Mouse (Mus musculus): ENCODE measurements around the gene Rcsd1. TPM values are rescaled to one million over a fixed set of nuclear protein-coding genes. Genes with fewer than 3 reads are reported as not detected.

The Rcsd1 gene
- polyA plus RNA-seq, 1 experiment from 2014 or later, result 14.2 TPM

DNA sequence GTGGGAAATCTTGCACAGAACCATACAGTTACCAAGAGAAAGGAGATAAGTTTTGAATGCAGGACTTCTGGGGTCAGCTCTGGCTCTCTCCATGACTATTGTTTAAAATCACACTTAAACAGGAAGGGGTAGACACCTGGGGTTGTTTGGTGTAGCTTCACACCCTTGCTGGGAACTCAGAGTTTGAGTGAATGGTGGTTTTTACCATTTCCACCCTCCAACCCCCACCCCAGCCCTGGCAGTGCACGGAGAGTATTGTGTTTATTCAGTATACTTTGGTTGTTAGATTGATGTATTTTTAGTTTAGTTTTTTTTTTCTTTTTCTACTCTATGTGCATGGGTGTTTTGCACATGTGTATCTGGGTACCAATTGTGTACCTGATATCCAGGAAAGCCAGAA is 20.6 kb upstream of the Rcsd1 start:
- Histone ChIP-seq H3K4me2 (replicated peaks; ENCODE audit: low read depth) (no peak overlapping the region), H3K36me3 (ENCODE audit: control insufficient read depth, insufficient read depth) (no peaks in the 10 kb centered on the region), H3K27me3 (replicated peaks; ENCODE audit: control insufficient read depth, insufficient read depth, low read length) (no peaks in the 10 kb centered on the region), H3K4me1 (replicated peaks; ENCODE audit: control insufficient read depth, insufficient read depth, low read length) (no peaks in the 10 kb centered on the region), H3K27ac (ENCODE audit: low read depth, low read length) (no peak overlapping the region), H3K4me3 (ENCODE audit: low read depth, low read length) (no peak overlapping the region), H3K9me3 (ENCODE audit: control insufficient read depth) (no peaks in the 10 kb centered on the region), H3K9ac (ENCODE audit: low read depth, low read length) (no peak overlapping the region)
- 30% methylated on average over 1 of the region's 1 CpGs for WGBS
- TF ChIP-seq CTCF (IDR thresholded peaks at IDR 0.05; ENCODE audit: low read depth), result no peak
- no peak for ATAC-seq

DNA sequence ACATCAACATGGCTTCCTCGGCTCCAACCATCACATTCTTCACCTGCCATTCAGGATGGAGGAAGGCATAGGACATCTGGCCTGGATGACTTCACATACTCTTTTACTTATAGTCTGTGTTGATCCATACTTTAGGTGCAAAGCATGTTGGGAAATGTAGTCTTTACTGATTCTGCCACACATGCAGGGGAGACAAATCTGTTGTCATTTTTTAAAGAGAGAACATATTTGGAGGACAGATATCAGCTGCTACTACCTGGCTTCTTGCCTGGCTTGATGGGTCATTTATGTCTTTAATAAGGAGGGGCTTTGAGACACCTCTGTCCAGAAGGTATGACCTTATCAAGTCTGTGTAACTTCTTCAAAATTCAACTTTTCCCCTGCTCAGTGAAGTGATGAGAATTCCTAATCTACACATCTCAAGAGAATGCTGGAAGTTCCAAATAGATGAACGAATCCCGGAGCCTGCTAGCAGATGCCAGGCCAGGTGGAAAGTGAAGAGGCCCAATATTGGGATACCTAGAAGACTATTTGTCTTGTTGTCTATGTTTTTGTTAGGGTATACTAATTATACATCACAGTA is 18.6 kb upstream of the Rcsd1 start:
- no peak overlapping the region for H3K4me3 ChIP-seq (ENCODE audit: low read depth, low read length)
- TF ChIP-seq CTCF (IDR thresholded peaks at IDR 0.05; ENCODE audit: low read depth), result no peak
- no peak overlapping the region for H3K27ac ChIP-seq (ENCODE audit: low read depth, low read length)
- no peaks in the 10 kb centered on the region for H3K36me3 ChIP-seq (ENCODE audit: control insufficient read depth, insufficient read depth)
- ATAC-seq, result no peak
- no peak overlapping the region for H3K9ac ChIP-seq (ENCODE audit: low read depth, low read length)
- no peaks in the 10 kb centered on the region for H3K27me3 ChIP-seq (replicated peaks; ENCODE audit: control insufficient read depth, insufficient read depth, low read length)
- WGBS, result 92% methylated on average over 3 of the region's 3 CpGs
- no peak overlapping the region for H3K4me2 ChIP-seq (replicated peaks; ENCODE audit: low read depth)
- H3K9me3 ChIP-seq (ENCODE audit: control insufficient read depth), result no peaks in the 10 kb centered on the region
- no peaks in the 10 kb centered on the region for H3K4me1 ChIP-seq (replicated peaks; ENCODE audit: control insufficient read depth, insufficient read depth, low read length)

GRCm38 (mm10) chr1:165726986-165727385 is 17.4 kb upstream of the Rcsd1 start:
- H3K4me2 ChIP-seq (replicated peaks; ENCODE audit: low read depth), result no peak overlapping the region
- WGBS, result 48% methylated on average over 1 of the region's 1 CpGs
- H3K9ac ChIP-seq (ENCODE audit: low read depth, low read length), result no peak overlapping the region
- H3K36me3 ChIP-seq (ENCODE audit: control insufficient read depth, insufficient read depth), result no peaks in the 10 kb centered on the region
- no peak for TF ChIP-seq CTCF (IDR thresholded peaks at IDR 0.05; ENCODE audit: low read depth)
- no peaks in the 10 kb centered on the region for H3K9me3 ChIP-seq (ENCODE audit: control insufficient read depth)
- ATAC-seq, result no peak
- no peaks in the 10 kb centered on the region for H3K27me3 ChIP-seq (replicated peaks; ENCODE audit: control insufficient read depth, insufficient read depth, low read length)
- no peak overlapping the region for H3K27ac ChIP-seq (ENCODE audit: low read depth, low read length)
- no peaks in the 10 kb centered on the region for H3K4me1 ChIP-seq (replicated peaks; ENCODE audit: control insufficient read depth, insufficient read depth, low read length)
- H3K4me3 ChIP-seq (ENCODE audit: low read depth, low read length), result no peak overlapping the region

- H3K27me3 ChIP-seq (replicated peaks; ENCODE audit: control insufficient read depth, insufficient read depth, low read length), result no peaks in the 10 kb centered on the region
- H3K4me3 ChIP-seq (ENCODE audit: low read depth, low read length), result no peak overlapping the region
- H3K36me3 ChIP-seq (ENCODE audit: control insufficient read depth, insufficient read depth), result no peaks in the 10 kb centered on the region
- WGBS, result 92% methylated on average over 4 of the region's 4 CpGs
- H3K9ac ChIP-seq (ENCODE audit: low read depth, low read length), result no peak overlapping the region
- no peaks in the 10 kb centered on the region for H3K9me3 ChIP-seq (ENCODE audit: control insufficient read depth)
- no peak overlapping the region for H3K27ac ChIP-seq (ENCODE audit: low read depth, low read length)
- ATAC-seq, result no peak
- H3K4me1 ChIP-seq (replicated peaks; ENCODE audit: control insufficient read depth, insufficient read depth, low read length), result no peaks in the 10 kb centered on the region
- no peak overlapping the region for H3K4me2 ChIP-seq (replicated peaks; ENCODE audit: low read depth)
- TF ChIP-seq CTCF (IDR thresholded peaks at IDR 0.05; ENCODE audit: low read depth), result no peak
These were observed 15.6 kb upstream of the Rcsd1 start for GRCm38 (mm10) chr1:165725039-165725644.

- no peaks in the 10 kb centered on the region for H3K9me3 ChIP-seq (ENCODE audit: control insufficient read depth)
These were observed 14.9 kb upstream of the Rcsd1 start for GRCm38 (mm10) chr1:165724219-165725033.

DNA sequence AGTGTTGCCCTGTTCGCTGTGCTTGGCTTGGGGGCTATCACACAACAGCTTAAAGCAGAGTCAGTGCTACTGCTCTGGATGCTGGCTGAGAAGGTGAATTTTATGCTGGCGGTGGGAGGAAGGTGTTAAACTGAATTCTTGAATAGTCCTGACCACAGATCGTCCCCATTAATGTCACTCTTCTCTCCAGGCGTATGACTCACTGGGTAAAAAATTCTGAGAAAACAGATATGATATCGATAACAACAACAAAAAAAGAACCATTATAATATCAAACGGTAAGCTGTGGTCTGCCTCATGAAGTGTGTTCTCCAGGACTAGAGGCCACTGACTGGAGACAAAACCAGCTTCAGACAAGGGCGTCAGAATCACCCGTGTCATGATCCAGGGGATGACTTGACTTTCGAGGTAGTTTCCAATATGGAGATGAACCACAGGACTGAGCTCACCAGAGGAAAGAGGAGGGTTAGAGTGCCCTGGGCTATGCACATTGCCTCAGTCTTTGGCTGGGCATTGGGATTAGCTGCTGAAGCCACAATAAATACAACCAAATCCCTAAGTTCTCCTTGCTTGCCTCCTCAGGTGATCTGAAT is 13.1 kb upstream of the Rcsd1 start:
- no peaks in the 10 kb centered on the region for H3K9me3 ChIP-seq (ENCODE audit: control insufficient read depth)
- no peaks in the 10 kb centered on the region for H3K36me3 ChIP-seq (ENCODE audit: control insufficient read depth, insufficient read depth)
- H3K4me1 ChIP-seq (replicated peaks; ENCODE audit: control insufficient read depth, insufficient read depth, low read length), result no peaks in the 10 kb centered on the region
- no peak overlapping the region for H3K9ac ChIP-seq (ENCODE audit: low read depth, low read length)
- WGBS, result 91% methylated on average over 9 of the region's 9 CpGs
- H3K4me3 ChIP-seq (ENCODE audit: low read depth, low read length), result no peak overlapping the region
- no peak for ATAC-seq
- no peaks in the 10 kb centered on the region for H3K27me3 ChIP-seq (replicated peaks; ENCODE audit: control insufficient read depth, insufficient read depth, low read length)
- no peak overlapping the region for H3K27ac ChIP-seq (ENCODE audit: low read depth, low read length)
- no peak overlapping the region for H3K4me2 ChIP-seq (replicated peaks; ENCODE audit: low read depth)
- no peak for TF ChIP-seq CTCF (IDR thresholded peaks at IDR 0.05; ENCODE audit: low read depth)

More at GRCm38 (mm10) chr1:165724219-165725033, 14.9 kb upstream of the Rcsd1 start:
- H3K4me1 ChIP-seq (replicated peaks; ENCODE audit: control insufficient read depth, insufficient read depth, low read length), result no peaks in the 10 kb centered on the region
- no peak for ATAC-seq
- H3K27ac ChIP-seq (ENCODE audit: low read depth, low read length), result no peak overlapping the region
- TF ChIP-seq CTCF (IDR thresholded peaks at IDR 0.05; ENCODE audit: low read depth), result no peak
- 45% methylated on average over 11 of the region's 11 CpGs for WGBS
- H3K27me3 ChIP-seq (replicated peaks; ENCODE audit: control insufficient read depth, insufficient read depth, low read length), result no peaks in the 10 kb centered on the region
- no peaks in the 10 kb centered on the region for H3K36me3 ChIP-seq (ENCODE audit: control insufficient read depth, insufficient read depth)
- H3K4me2 ChIP-seq (replicated peaks; ENCODE audit: low read depth), result no peak overlapping the region
- no peak overlapping the region for H3K4me3 ChIP-seq (ENCODE audit: low read depth, low read length)
- no peak overlapping the region for H3K9ac ChIP-seq (ENCODE audit: low read depth, low read length)

All from intestine, postnatal 0 days (tissue).